Mouse (Mus musculus) limb, embryonic 13.5 days (tissue): ENCODE results near the gene Satl1. TPM values are rescaled to one million over a fixed set of nuclear protein-coding genes. Genes with fewer than 3 reads are reported as not detected.
"Not testable (repeated sequence)": the region's sequence is repeated elsewhere in the genome, so short reads cannot be mapped to it uniquely, and the experiment has no call there.

ENCODE experiments used
- ATAC-seq: fragments of 200-750 bp; cut with Nextera tagmentation; 2 replicates; pipeline ENCODE4 v1.8.0; 2017; ENCODE audit warnings: low read depth, moderate number of reproducible peaks, moderate TSS enrichment; ENCODE audit not compliant: low FRiP score
- H3K27ac ChIP-seq: fragments of 300-500 bp; sonication (generic); 2 replicates; pipeline ENCODE4 v1.5.1; 2015; ENCODE audit warnings: inconsistent platforms, mild to moderate bottlenecking, moderate library complexity
- H3K27me3 ChIP-seq: fragments of 300-500 bp; sonication (generic); 2 replicates; pipeline ENCODE4 v1.6.1; 2015; ENCODE audit warnings: mild to moderate bottlenecking, inconsistent platforms
- H3K36me3 ChIP-seq: fragments of 300-500 bp; sonication (generic); 2 replicates; pipeline ENCODE4 v1.6.1; 2015; ENCODE audit warnings: inconsistent platforms, mild to moderate bottlenecking, moderate library complexity
- H3K4me1 ChIP-seq: fragments of 300-500 bp; sonication (generic); 2 replicates; pipeline ENCODE4 v1.6.1; 2015; ENCODE audit warnings: inconsistent platforms
- H3K4me2 ChIP-seq: fragments of 300-500 bp; sonication (generic); replicated peaks from 2 replicates; pipeline ENCODE4 v1.6.1; 2015; ENCODE audit warnings: inconsistent platforms, mild to moderate bottlenecking, moderate library complexity
- H3K4me3 ChIP-seq: fragments of 300-500 bp; sonication (generic); 2 replicates; pipeline ENCODE4 v1.5.1; 2015; ENCODE audit warnings: moderate library complexity, mild to moderate bottlenecking, inconsistent platforms
- H3K9ac ChIP-seq: fragments of 300-500 bp; sonication (generic); 2 replicates; pipeline ENCODE4 v1.6.1; 2015; ENCODE audit warnings: mild to moderate bottlenecking, inconsistent platforms
- H3K9me3 ChIP-seq: fragments of 300-500 bp; sonication (generic); 2 replicates; pipeline ENCODE4 v1.6.1; 2016; ENCODE audit warnings: inconsistent platforms
- WGBS: fragments of 180-500 bp; shearing (Covaris S2); methylation state at CpG from one replicate; pipeline ENCODE4 v1.1.7; 2015; 5-methylcytosine and 5-hydroxymethylcytosine counted together
- polyA plus RNA-seq: library from polyadenylated mRNA; unstranded; fragments of >200 nt; fragmentation: Nextera tagmentation; extraction: Ambion mirVana; gene quantifications from 2 replicates; pipeline ENCODE4 v1.2.1, GENCODE M21; 2015

Gene Satl1
- 0.08 TPM in 1 of 2 replicates, not detected in the other for polyA plus RNA-seq

DNA sequence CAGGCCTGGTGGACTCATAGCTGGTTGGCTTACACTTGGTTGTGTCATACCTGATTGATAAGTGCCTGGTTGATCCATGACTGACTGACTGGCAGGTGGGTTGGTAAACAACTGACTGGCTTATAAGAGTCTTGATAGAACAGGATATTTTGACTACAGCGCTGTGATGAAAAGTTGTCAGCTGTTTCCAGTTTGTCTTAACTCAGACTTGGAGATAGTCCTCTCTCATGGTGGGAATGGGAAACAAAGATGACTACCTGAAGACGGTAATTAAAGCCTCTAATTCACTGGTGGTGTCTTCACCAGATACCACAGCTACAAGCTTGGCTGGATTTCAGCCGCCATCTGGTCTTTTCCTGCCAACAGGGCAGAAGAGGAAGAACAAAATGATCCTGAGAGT lies at the start of gene Satl1:
Gene Satl1 (minus strand): TSS at position 101 of the 400 bp plus-strand sequence.
- ATAC-seq = no peak
- no peaks in the 10 kb centered on the region for H3K9me3 ChIP-seq
- H3K4me1 ChIP-seq = no peaks in the 10 kb centered on the region
- no peak within 1 kb of the TSS for H3K4me2 ChIP-seq
- H3K27ac ChIP-seq = no peak within 1 kb of the TSS
- no peak within 1 kb of the TSS for H3K9ac ChIP-seq
- no peaks in the 10 kb centered on the region for H3K27me3 ChIP-seq
- no peaks in the 10 kb centered on the region for H3K36me3 ChIP-seq
- 81% methylated on average over 3 of the region's 3 CpGs for WGBS
- H3K4me3 ChIP-seq = no peak within 1 kb of the TSS

DNA sequence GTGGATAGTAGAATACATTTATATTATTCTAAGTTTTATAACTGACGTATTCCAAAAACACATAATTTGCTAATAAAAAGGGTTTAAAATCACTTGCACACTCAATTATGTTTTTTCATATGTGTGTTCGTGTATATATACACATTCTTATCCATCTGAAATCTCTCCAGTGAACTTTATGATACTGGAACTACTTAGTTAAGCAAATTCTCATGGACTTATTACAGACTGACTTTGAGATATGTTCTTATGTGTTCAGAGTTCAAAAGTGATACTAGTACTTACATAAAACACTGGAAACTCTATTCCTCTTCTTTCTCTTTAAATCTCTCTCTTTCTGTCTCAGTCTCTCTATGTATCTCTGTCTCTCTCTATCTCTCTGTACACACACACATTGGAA lies 31.5 kb upstream of the Satl1 start:
- WGBS = 68% methylated on average over 2 of the region's 2 CpGs
- ATAC-seq = no peak
- Histone ChIP-seq H3K9me3 (no peaks in the 10 kb centered on the region), H3K4me3 (no peak overlapping the region), H3K27me3 (no peaks in the 10 kb centered on the region), H3K4me2 (no peak overlapping the region), H3K9ac (no peak overlapping the region), H3K27ac (no peak overlapping the region), H3K36me3 (no peaks in the 10 kb centered on the region), H3K4me1 (no peaks in the 10 kb centered on the region)

DNA sequence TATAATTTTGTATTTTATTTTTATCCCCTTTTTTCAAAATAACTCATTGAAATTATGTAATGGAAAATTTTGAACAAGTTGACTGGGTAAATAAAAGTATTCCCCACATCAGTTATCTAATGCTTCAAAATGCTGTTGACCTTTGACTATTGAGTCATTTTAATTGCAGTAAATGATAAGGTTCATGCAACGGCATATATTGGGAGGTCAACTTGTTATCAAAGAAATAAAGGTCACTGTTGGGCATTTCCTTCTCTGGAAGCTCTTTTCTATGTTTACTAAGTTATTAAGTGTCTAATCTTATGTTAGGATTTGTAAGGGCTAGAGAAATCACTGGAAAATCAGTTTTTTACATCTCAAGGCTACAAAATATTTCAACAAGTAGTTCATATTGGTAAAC lies 31.0 kb upstream of the Satl1 start:
- H3K4me3 ChIP-seq = no peak overlapping the region
- no peaks in the 10 kb centered on the region for H3K36me3 ChIP-seq
- WGBS = 86% methylated on average over 1 of the region's 1 CpGs
- H3K9ac ChIP-seq = no peak overlapping the region
- H3K27me3 ChIP-seq = no peaks in the 10 kb centered on the region
- ATAC-seq = no peak
- H3K9me3 ChIP-seq = no peaks in the 10 kb centered on the region
- no peaks in the 10 kb centered on the region for H3K4me1 ChIP-seq
- no peak overlapping the region for H3K27ac ChIP-seq
- no peak overlapping the region for H3K4me2 ChIP-seq

DNA sequence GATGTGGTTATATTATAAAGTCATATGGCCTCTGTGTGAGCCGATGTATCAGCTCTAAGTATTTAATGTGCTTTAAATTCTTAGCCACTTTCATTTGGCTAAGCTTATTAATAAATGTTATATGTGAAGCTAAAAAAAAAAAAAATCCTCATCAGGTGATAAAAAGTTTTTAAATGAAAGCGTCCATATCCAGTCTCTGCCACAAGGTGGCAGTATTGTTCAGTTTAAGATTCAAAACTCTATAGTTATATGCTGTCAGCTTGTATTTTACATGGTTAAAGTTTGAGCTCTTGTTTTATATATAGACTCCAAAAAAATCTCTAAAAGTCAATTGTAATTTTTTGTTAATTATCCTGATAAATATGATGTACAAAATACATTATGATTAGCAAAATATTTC lies 16.4 kb upstream of the Satl1 start:
- H3K4me1 ChIP-seq, H3K27me3 ChIP-seq: not testable (repeated sequence)
- 42% methylated on average over 2 of the region's 2 CpGs for WGBS

DNA sequence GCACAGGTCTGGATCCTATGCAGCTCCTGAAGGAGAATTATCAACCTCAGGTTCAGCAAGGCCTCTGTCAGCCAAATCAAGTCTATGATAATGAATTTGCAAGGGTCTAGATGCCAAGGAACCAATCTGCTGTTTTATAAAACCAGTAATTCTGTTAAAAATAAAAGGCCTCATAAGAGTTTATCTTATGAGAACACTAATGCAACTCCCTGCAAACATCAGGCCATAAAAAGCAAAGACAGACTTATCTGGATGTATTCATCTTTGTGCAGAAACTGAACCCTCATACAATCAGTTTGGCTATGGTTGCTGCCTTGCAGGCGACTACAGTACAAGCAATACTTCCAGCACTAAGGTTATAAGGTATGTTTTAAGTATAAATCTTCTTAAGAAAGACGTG lies 5.7 kb upstream of the Satl1 start:
- H3K9ac ChIP-seq = no peak overlapping the region
- no peak overlapping the region for H3K4me3 ChIP-seq
- no peaks in the 10 kb centered on the region for H3K4me1 ChIP-seq
- ATAC-seq = no peak
- H3K27me3 ChIP-seq = no peaks in the 10 kb centered on the region
- no peak overlapping the region for H3K4me2 ChIP-seq
- WGBS = 69% methylated on average over 2 of the region's 2 CpGs
- no peaks in the 10 kb centered on the region for H3K9me3 ChIP-seq
- no peak overlapping the region for H3K27ac ChIP-seq
- H3K36me3 ChIP-seq = no peaks in the 10 kb centered on the region

More for the DNA sequence above, 16.4 kb upstream of the Satl1 start:
- not testable (repeated sequence) for ATAC-seq, H3K4me2 ChIP-seq, H3K4me3 ChIP-seq, H3K9ac ChIP-seq, H3K36me3 ChIP-seq, H3K9me3 ChIP-seq, H3K27ac ChIP-seq

DNA sequence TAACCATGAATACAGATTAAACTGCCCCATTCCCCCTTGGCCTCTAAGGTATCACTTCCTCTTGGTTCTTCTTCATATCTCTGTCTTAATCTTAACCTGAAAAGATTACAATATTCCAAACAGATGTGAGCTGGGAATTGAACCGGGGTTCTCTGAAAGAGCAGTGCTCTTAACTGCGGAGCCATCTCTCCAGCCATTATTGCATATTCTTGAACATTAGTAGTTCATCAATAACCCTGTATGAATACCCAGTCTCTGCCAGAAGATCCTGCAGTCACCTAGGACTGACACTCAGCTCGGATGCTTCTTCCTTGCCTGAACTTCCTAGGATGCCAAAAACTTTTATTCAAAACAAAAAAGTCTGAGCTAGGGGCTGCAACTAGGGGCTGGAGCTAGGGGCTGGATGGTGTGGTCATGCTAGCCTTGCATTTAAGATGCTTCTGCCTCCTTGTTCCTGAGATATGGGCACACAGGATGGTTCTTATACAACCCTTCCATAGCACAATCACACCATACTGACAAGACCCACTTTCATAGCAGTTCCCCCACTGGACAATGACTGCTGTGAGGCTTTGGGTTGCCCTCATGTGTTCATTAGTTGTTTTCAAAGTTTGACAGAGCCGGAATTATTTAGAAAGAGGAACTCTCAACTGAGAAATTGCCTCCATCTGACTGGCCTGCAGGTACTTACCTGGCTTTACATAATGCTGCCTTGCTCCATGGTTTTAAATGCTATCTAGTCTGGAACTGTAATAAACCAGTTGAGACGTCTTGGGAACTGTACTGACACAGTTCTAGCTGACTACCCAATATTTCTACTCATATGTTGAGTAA lies 35.8 kb downstream of the Satl1 start:
- not testable (repeated sequence) for H3K4me3 ChIP-seq, H3K9ac ChIP-seq, H3K4me1 ChIP-seq, H3K27ac ChIP-seq, H3K27me3 ChIP-seq, H3K9me3 ChIP-seq, H3K36me3 ChIP-seq, H3K4me2 ChIP-seq
- peak; percentile 99 for ATAC-seq
- WGBS = 84% methylated on average over 5 of the region's 5 CpGs

DNA sequence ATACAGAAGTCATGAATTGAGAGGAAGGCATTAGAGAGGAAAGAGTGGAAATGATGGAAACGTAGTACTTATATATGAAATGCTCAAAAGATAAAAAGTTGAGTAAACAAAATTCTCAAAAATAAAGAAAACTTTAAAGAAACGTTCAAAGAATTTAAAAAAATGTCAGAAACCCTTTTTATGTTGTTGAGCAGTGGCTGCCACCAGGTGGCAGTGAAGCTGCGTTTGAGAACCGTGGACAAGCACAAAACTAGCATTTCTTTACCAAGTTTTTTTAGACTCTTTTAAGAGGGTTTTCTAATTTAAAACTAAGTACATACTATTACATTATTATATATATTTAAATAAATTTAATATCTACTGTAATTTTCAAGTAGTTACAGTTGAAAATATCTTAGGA lies 38.2 kb downstream of the Satl1 start:
- Histone ChIP-seq H3K4me2 (no peak overlapping the region), H3K27me3 (no peaks in the 10 kb centered on the region), H3K27ac (no peak overlapping the region), H3K9me3 (peaks cover 7% of the 10 kb centered on the region), H3K9ac (no peak overlapping the region), H3K4me1 (no peaks in the 10 kb centered on the region), H3K36me3 (peaks cover 5% of the 10 kb centered on the region; the same call in 1 of the 2 replicates), H3K4me3 (no peak overlapping the region)
- no peak for ATAC-seq
- WGBS = 47% methylated on average over 4 of the region's 4 CpGs

DNA sequence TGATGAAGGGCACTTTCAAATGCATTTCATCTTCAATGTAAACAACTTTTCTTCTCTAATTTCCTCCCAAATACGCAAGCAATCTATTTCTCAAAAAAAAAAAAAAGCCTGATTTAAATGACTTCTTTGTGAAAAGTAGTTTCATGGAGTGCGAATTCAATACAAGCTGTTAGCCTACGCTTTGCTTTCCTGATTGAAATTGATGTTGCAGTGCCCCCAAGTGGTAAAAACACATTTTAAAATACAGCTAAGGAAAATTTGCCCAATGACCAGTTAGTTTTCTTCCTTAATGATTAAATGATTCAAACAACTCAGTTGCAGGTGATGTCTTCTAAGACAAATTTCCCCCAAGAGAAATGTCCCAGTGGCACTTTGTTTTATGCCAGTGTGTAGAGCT lies 58.2 kb downstream of the Satl1 start:
- no peak overlapping the region for H3K27ac ChIP-seq

DNA sequence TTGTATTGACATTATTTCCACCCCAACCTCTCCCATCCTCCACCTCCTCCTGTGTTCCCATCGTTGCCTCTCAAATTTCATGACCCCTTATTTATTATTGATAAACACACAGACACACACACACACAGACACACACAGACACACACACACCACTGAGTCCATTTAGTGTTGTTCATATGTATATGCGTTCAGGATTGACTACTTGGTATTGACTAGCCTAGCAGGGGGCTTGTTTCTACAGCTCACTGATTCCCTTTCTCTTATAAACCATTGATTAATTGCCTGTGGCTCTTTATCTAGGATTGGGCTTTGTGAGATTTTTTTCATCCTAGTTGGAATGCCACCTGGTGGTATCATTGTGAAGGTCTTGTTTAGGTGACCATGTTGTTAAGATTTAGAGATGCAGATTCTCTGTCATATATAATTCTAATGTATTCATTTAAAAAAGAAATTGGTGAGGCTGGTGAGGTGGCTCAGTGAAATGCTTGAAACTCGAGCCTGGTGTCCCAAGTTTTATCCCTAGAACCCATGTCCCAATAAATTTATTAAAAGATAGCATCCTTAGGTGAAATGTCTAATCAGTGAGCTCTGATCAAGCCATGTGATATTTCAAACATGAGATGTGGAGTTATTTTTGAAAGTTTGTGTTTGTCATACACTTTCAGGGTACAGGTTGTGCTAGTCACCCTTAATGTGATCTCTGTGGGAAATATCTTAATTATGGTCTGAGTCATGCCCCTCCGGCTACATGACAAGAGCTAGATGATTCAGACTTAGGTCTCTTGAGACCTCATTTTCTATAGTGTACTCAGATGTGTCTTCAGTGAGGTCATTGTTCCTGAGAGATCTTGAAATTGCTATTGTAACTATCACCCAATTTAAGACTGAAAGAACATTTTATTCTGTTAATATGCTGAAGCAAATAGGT lies 58.8 kb downstream of the Satl1 start:
- Histone ChIP-seq H3K4me2 (no peak overlapping the region), H3K9ac (no peak overlapping the region), H3K27ac (no peak overlapping the region), H3K4me1 (no peaks in the 10 kb centered on the region), H3K4me3 (no peak overlapping the region), H3K9me3 (no peaks in the 10 kb centered on the region), H3K36me3 (0 out of 2 replicates have a peak, but pooled peaks cover 3% of the 10 kb centered on the region), H3K27me3 (no peaks in the 10 kb centered on the region)
- WGBS = 76% methylated on average over 4 of the region's 4 CpGs
- no peak for ATAC-seq

More for the DNA sequence above, 58.2 kb downstream of the Satl1 start:
- no peaks in the 10 kb centered on the region for H3K9me3 ChIP-seq
- 45% methylated on average over 3 of the region's 3 CpGs for WGBS
- no peaks in the 10 kb centered on the region for H3K27me3 ChIP-seq
- H3K4me1 ChIP-seq = no peaks in the 10 kb centered on the region
- no peak overlapping the region for H3K9ac ChIP-seq
- 0 out of 2 replicates have a peak, but pooled peaks cover 3% of the 10 kb centered on the region for H3K36me3 ChIP-seq
- H3K4me3 ChIP-seq = no peak overlapping the region
- no peak for ATAC-seq
- H3K4me2 ChIP-seq = no peak overlapping the region

DNA sequence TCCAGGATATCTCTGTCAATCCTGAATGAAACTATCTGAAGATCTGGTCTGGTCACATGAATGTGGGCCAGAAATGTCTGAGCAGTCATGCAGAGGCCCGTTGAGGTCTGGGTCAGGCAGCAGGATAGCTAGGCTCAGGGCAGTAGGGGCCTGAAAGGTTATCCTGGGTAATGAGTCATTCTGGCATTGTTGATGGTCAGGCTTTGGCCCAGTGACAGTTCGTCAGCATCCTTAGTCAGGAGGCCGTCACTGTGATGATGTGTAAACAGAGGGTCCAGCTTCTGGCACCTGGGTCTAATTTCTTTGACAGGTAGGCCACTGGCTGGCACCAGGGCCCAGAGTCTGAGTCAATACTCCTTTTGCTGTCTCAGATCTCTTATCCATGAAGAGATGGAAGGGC lies 67.1 kb downstream of the Satl1 start:
- Histone ChIP-seq H3K9ac (no peak overlapping the region), H3K4me1 (no peaks in the 10 kb centered on the region), H3K36me3 (no peaks in the 10 kb centered on the region), H3K4me2 (no peak overlapping the region), H3K27ac (no peak overlapping the region), H3K4me3 (no peak overlapping the region), H3K9me3 (no peaks in the 10 kb centered on the region), H3K27me3 (no peaks in the 10 kb centered on the region)
- WGBS = 85% methylated on average over 3 of the region's 3 CpGs
- no peak for ATAC-seq
